Mouse (Mus musculus) ES-Bruce4 (cell line): Measurements from ENCODE around the gene Pam. TPM values are rescaled to one million over a fixed set of nuclear protein-coding genes. Genes with fewer than 3 reads are reported as not detected.

Source experiments
- H3K27ac ChIP-seq: 2 replicates; pipeline ENCODE4 v1.5.1; 2012; ENCODE audit warnings: low read length, inconsistent platforms; ENCODE audit not compliant: insufficient read depth
- H3K27me3 ChIP-seq: 2 replicates; pipeline ENCODE4 v1.6.1; 2012; ENCODE audit warnings: mild to moderate bottlenecking, low read length, inconsistent platforms; ENCODE audit not compliant: control insufficient read depth, poor library complexity, insufficient read depth, severe bottlenecking
- H3K36me3 ChIP-seq: 2 replicates; pipeline ENCODE4 v1.6.1; 2012; ENCODE audit warnings: inconsistent platforms, mild to moderate bottlenecking, low read length, moderate library complexity; ENCODE audit not compliant: control insufficient read depth, poor library complexity, insufficient read depth, severe bottlenecking
- H3K4me1 ChIP-seq: one replicate; pipeline ENCODE4 v1.8.1; 2011; ENCODE audit warnings: low read length; ENCODE audit not compliant: control insufficient read depth, insufficient read depth
- H3K4me3 ChIP-seq: 2 replicates; pipeline ENCODE4 v1.5.1; 2011; ENCODE audit warnings: low read depth, mild to moderate bottlenecking, low read length
- H3K9ac ChIP-seq: 2 replicates; pipeline ENCODE4 v1.6.1; 2012; ENCODE audit warnings: low read depth, mild to moderate bottlenecking, inconsistent platforms; ENCODE audit not compliant: poor library complexity, severe bottlenecking
- H3K9me3 ChIP-seq: replicated peaks from 2 replicates; pipeline ENCODE4 v1.6.1; 2012; ENCODE audit warnings: mild to moderate bottlenecking, low read length, inconsistent platforms; ENCODE audit not compliant: control insufficient read depth, poor library complexity, insufficient read depth, severe bottlenecking
- CTCF ChIP-seq: IDR thresholded peaks from one replicate; pipeline ENCODE4 v1.8.1; 2011; ENCODE audit warnings: low read depth, low read length
- EP300 ChIP-seq: IDR thresholded peaks from 2 replicates; pipeline ENCODE4 v1.6.1; 2011; ENCODE audit warnings: low read depth, low read length; ENCODE audit not compliant: insufficient read depth
- POLR2A ChIP-seq: IDR thresholded peaks from one replicate; pipeline ENCODE4 v1.8.1; 2011; ENCODE audit warnings: low read length; ENCODE audit not compliant: insufficient read depth
- polyA plus RNA-seq: library from polyadenylated mRNA; stranded (reverse); fragments of >200 nt; gene quantifications from 2 replicates; pipeline ENCODE4 v1.2.4, GENCODE M21; 2011; ENCODE audit warnings: low read depth; ENCODE audit not compliant: missing spikeins, insufficient read depth, insufficient read length

Gene Pam
- polyA plus RNA-seq, 1 experiment = 17.8 TPM

- H3K27me3 ChIP-seq = no peaks in the 10 kb centered on the region
- no peaks in the 10 kb centered on the region for H3K4me1 ChIP-seq
- H3K9ac ChIP-seq = no peak overlapping the region
- no peak overlapping the region for H3K4me3 ChIP-seq
- H3K36me3 ChIP-seq = no peaks in the 10 kb centered on the region
- H3K27ac ChIP-seq = no peak overlapping the region
- no peaks in the 10 kb centered on the region for H3K9me3 ChIP-seq
- TF ChIP-seq POLR2A (no peak), EP300 (no peak), CTCF (no peak)
Observed at GRCm38 (mm10) chr1:97833466-97834353, 261.7 kb downstream of the Pam start.

- Histone ChIP-seq H3K36me3 (no peaks in the 10 kb centered on the region), H3K27ac (no peak overlapping the region), H3K4me3 (no peak overlapping the region), H3K9me3 (no peaks in the 10 kb centered on the region), H3K4me1 (no peaks in the 10 kb centered on the region), H3K9ac (no peak overlapping the region), H3K27me3 (no peaks in the 10 kb centered on the region)
- TF ChIP-seq CTCF = no peak
- TF ChIP-seq POLR2A = no peak
- no peak for TF ChIP-seq EP300
Observed at GRCm38 (mm10) chr1:97828087-97828486, 267.4 kb downstream of the Pam start.

- no peak overlapping the region for H3K4me3 ChIP-seq
- no peaks in the 10 kb centered on the region for H3K27me3 ChIP-seq
- H3K4me1 ChIP-seq = no peaks in the 10 kb centered on the region
- no peaks in the 10 kb centered on the region for H3K9me3 ChIP-seq
- no peaks in the 10 kb centered on the region for H3K36me3 ChIP-seq
- no peak overlapping the region for H3K27ac ChIP-seq
- no peak overlapping the region for H3K9ac ChIP-seq
- no peak for TF ChIP-seq EP300
- no peak for TF ChIP-seq CTCF
- TF ChIP-seq POLR2A = no peak
Observed at GRCm38 (mm10) chr1:97827566-97827965, 267.9 kb downstream of the Pam start.

- no peaks in the 10 kb centered on the region for H3K27me3 ChIP-seq
- H3K27ac ChIP-seq = no peak overlapping the region
- no peaks in the 10 kb centered on the region for H3K36me3 ChIP-seq
- no peak overlapping the region for H3K4me3 ChIP-seq
- H3K9me3 ChIP-seq = no peaks in the 10 kb centered on the region
- TF ChIP-seq EP300 = no peak
- no peak for TF ChIP-seq POLR2A
- no peak for TF ChIP-seq CTCF
- H3K4me1 ChIP-seq = peaks cover 1% of the 10 kb centered on the region
- no peak overlapping the region for H3K9ac ChIP-seq
Observed at GRCm38 (mm10) chr1:97822904-97823303, 272.5 kb downstream of the Pam start.

- Histone ChIP-seq H3K9ac (no peak overlapping the region), H3K4me3 (no peak overlapping the region), H3K4me1 (peaks cover 1% of the 10 kb centered on the region), H3K9me3 (no peaks in the 10 kb centered on the region), H3K36me3 (no peaks in the 10 kb centered on the region), H3K27me3 (no peaks in the 10 kb centered on the region), H3K27ac (no peak overlapping the region)
- TF ChIP-seq CTCF = no peak
- TF ChIP-seq EP300 = no peak
- no peak for TF ChIP-seq POLR2A
Observed at GRCm38 (mm10) chr1:97822203-97822602, 273.2 kb downstream of the Pam start.

- H3K4me1 ChIP-seq = peaks cover 1% of the 10 kb centered on the region
- no peaks in the 10 kb centered on the region for H3K36me3 ChIP-seq
- H3K4me3 ChIP-seq = no peak overlapping the region
- no peaks in the 10 kb centered on the region for H3K27me3 ChIP-seq
- H3K27ac ChIP-seq = no peak overlapping the region
- TF ChIP-seq CTCF (no peak), EP300 (no peak), POLR2A (no peak)
- H3K9me3 ChIP-seq = no peaks in the 10 kb centered on the region
- no peak overlapping the region for H3K9ac ChIP-seq
Observed at GRCm38 (mm10) chr1:97821282-97821681, 274.2 kb downstream of the Pam start.
